Mouse (Mus musculus) duodenum, adult 2 months (tissue): ENCODE measurements around the gene Tmem45a. TPM values are rescaled to one million over a fixed set of nuclear protein-coding genes. Genes with fewer than 3 reads are reported as not detected.

Experiments used
- polyA plus RNA-seq: library from polyadenylated mRNA; depleted of rRNA; stranded (reverse); fragments of >200 nt; gene quantifications from 2 replicates; pipeline ENCODE4 v1.2.3, GENCODE M21; 2012; ENCODE audit warnings: low replicate concordance; rRNA removed

The Tmem45a gene
- 0.63 TPM in 1 of 2 replicates, not detected in the other for polyA plus RNA-seq

DNA sequence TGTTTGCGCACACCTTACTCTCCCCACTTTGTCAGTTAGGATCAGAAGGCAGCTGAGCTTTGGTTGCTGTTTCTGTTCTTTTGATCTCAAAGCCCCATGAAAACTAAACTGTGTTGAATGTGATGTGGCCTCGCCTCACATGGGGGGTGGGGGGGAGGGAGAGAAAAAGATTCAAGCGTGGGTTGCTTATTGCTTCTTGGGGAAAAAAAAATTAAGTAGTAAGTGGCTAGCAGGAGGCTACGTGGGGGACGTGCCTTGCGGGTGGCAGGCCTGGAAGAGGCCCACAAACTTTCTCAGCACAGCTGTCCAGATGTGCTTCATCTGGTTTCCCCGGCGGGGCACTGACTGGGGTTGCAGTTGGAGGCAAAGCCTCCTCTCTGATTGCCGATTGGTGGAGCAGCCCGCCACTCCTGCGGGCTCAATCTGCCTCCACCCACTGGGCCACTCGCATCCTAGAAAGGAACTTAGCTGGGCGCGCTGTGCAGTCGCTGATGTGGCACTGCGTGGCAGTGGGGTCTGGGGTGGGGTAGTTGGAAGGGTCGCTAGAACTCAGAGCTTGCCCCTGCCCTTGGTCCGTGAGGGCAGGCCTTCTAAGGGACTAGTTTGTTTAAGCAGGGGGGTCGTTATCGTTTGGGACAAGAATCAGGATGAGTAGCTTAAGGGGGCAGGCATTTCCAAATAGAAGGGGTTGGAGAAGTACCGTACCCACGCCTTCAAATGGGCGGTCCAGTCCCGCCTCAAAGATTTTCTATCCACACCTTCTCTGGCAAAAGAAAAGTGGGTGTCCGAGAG, at the start of gene Tmem45a:
Gene Tmem45a, minus strand, starts transcription at position 343 of the 792 bp plus-strand sequence.

GRCm38 (mm10) chr16:56928023-56928422, 42.1 kb upstream of the Tmem45a start, which contains the start of gene Lnp1:
Lnp1 (minus strand) TSS chr16:56928061.

DNA sequence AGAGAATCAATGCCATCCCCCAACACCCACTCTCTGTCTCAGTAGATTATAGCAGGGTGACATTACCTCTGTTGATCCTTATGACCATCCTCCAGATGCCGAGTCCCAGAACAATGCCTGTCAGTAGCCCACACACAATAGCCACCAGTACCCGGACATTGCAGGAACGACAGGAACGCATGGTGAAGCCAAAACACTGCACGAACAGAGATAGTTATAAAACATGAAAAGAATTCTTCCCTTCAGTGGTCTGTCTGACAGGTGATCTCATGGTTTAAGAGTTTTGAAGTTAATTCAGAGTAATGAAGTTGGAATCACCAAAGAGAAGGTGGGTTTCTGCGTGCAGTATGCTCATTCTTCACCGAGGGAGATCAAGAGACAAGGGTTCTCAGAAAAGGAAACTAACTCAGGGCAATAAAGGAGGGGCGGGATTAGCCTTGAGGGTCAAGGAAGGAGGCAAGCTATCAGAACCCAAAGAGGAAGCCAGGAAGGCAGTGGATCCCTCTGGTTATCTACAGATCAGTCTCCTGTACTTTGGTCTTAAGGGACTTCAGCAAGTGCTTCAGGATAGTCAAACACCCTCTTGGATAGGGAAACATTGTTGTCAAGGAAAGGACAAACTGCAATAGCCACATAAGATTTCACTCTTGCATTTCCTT, 90.4 kb downstream of the Tmem45a start, which contains the start of gene Adgrg7:
Gene Adgrg7, minus strand, starts transcription at position 375 of the 659 bp plus-strand sequence.

Other genes with a start within 250 kb of the Tmem45a start
- gene Tfg, start 168.7 kb downstream of the Tmem45a start, polyA plus RNA-seq = 303 and 448 TPM in 2 replicates
- gene Adgrg7, start 90.3 kb downstream of the Tmem45a start, polyA plus RNA-seq = 3.2 and 3.6 TPM in 2 replicates
- not detected in 2 replicates for gene Lnp1, start 41.9 kb upstream of the Tmem45a start, polyA plus RNA-seq
- not detected in 2 replicates for gene Tmem45a2, start 185.2 kb upstream of the Tmem45a start, polyA plus RNA-seq
- 11.5 TPM in 2 replicates for gene Tomm70a, start 235.5 kb upstream of the Tmem45a start, polyA plus RNA-seq